Mouse (Mus musculus) macrophage (primary cell): ENCODE data around the gene Smarcc2. TPM values are rescaled to one million over a fixed set of nuclear protein-coding genes. Genes with fewer than 3 reads are reported as not detected.

Source experiments
- H3K27ac ChIP-seq: fragments of 350-480 bp; formaldehyde crosslinking; 2 replicates; pipeline ENCODE4 v1.9.0; 2021
- H3K36me3 ChIP-seq: fragments of 350-480 bp; formaldehyde crosslinking; 2 replicates; pipeline ENCODE4 v1.9.0; 2021; ENCODE audit errors: inconsistent target
- H3K4me3 ChIP-seq: fragments of 350-480 bp; formaldehyde crosslinking; 2 replicates; pipeline ENCODE4 v1.9.0; 2021; ENCODE audit errors: inconsistent target
- H3K79me2 ChIP-seq: fragments of 350-480 bp; formaldehyde crosslinking; 2 replicates; pipeline ENCODE4 v1.9.0; 2021; ENCODE audit errors: inconsistent target
- WGBS: methylation state at CpG from one replicate; pipeline ENCODE4 v1.1.7; 2026; ENCODE audit warnings: inconsistent platforms; ENCODE audit not compliant: missing documents; 5-methylcytosine and 5-hydroxymethylcytosine counted together
- polyA plus RNA-seq: library from polyadenylated mRNA; stranded (reverse); fragments of 250-400 nt; gene quantifications from 3 replicates; pipeline ENCODE4 v1.2.4, GENCODE M21; 2018; ENCODE audit warnings: inconsistent platforms
- total RNA-seq, 78 experiments: library from RNA; depleted of rRNA; stranded (reverse); fragments of 250-400 nt; gene quantifications; 1 replicate in 9 of 78; 2 replicates in 24 of 78; 3 replicates in 43 of 78; 4 replicates in 2 of 78; pipeline ENCODE4 v1.2.4; 2018; ENCODE audit warnings: inconsistent platforms in 56 of 78

The Smarcc2 gene
- 100 to 1,000 TPM in 24 of 26 experiments, 10 to 100 TPM in 2; 82.9 to 296 (median 182) TPM for total RNA-seq (2018; cell fraction: chromatin; rRNA removed)
- total RNA-seq (2018; cell fraction: cytosol; rRNA removed) = 100 to 1,000 TPM in 3 of 26 experiments, 10 to 100 TPM in 23; 72.8 to 108 (median 92.6) TPM
- total RNA-seq (2018; cell fraction: nucleus; rRNA removed) = 100 to 1,000 TPM in 12 of 26 experiments, 10 to 100 TPM in 14; 54.6 to 141 (median 98.1) TPM
- polyA plus RNA-seq = 73.6 to 136 TPM (median 74.8 TPM) in 3 replicates

GRCm38 (mm10) chr10:128458719-128459408 is at the start of gene Smarcc2:
Smarcc2 (plus strand) TSS chr10:128459248.
- peaks cover 25% of the 10 kb centered on the region for H3K36me3 ChIP-seq
- WGBS = 0% methylated on average over 25 of the region's 86 CpGs
- H3K79me2 ChIP-seq = peaks cover 24% of the 10 kb centered on the region
- peak within 1 kb of the TSS; percentile 81 for H3K4me3 ChIP-seq
- peak within 1 kb of the TSS; percentile 71 for H3K27ac ChIP-seq

GRCm38 (mm10) chr10:128409692-128410559 is 49.1 kb upstream of the Smarcc2 start:
- WGBS = 6% methylated on average over 33 of the region's 36 CpGs
- H3K27ac ChIP-seq = peak overlapping the region; percentile 94
- peaks cover 13% of the 10 kb centered on the region for H3K36me3 ChIP-seq
- peaks cover 35% of the 10 kb centered on the region for H3K79me2 ChIP-seq
- peak overlapping the region; percentile 99 for H3K4me3 ChIP-seq

- WGBS = 17% methylated on average over 4 of the region's 4 CpGs
- H3K4me3 ChIP-seq = peak overlapping the region; percentile 99
- peaks cover 18% of the 10 kb centered on the region for H3K36me3 ChIP-seq
Observed at GRCm38 (mm10) chr10:128410560-128410845, 48.5 kb upstream of the Smarcc2 start.

GRCm38 (mm10) chr10:128411211-128412054 is 47.6 kb upstream of the Smarcc2 start, which contains the start of the genes Nabp2 and Rnf41:
Nabp2 (minus strand) TSS chr10:128411492.
Rnf41 (plus strand) TSS chr10:128411657.
- Histone ChIP-seq H3K36me3 (peaks cover 21% of the 10 kb centered on the region), H3K4me3 (peak within 1 kb of the TSS; percentile 99), H3K79me2 (peaks cover 50% of the 10 kb centered on the region), H3K27ac (peak within 1 kb of the TSS; percentile 94)
- 1% methylated on average over 47 of the region's 50 CpGs for WGBS

More at GRCm38 (mm10) chr10:128410560-128410845, 48.5 kb upstream of the Smarcc2 start:
- Histone ChIP-seq H3K79me2 (peaks cover 41% of the 10 kb centered on the region), H3K27ac (peak overlapping the region; percentile 94)

GRCm38 (mm10) chr10:128412055-128412381 is 47.0 kb upstream of the Smarcc2 start:
- Histone ChIP-seq H3K4me3 (peak overlapping the region; percentile 99), H3K27ac (peak overlapping the region; percentile 94), H3K36me3 (peaks cover 27% of the 10 kb centered on the region), H3K79me2 (peaks cover 56% of the 10 kb centered on the region)
- 3% methylated on average over 13 of the region's 14 CpGs for WGBS

GRCm38 (mm10) chr10:128412558-128412957 is 46.5 kb upstream of the Smarcc2 start:
- H3K36me3 ChIP-seq = peaks cover 33% of the 10 kb centered on the region
- peak overlapping the region; percentile 99 for H3K4me3 ChIP-seq
- peaks cover 61% of the 10 kb centered on the region for H3K79me2 ChIP-seq
- 0% methylated on average over 1 of the region's 1 CpGs for WGBS
- H3K27ac ChIP-seq = peak overlapping the region; percentile 94

GRCm38 (mm10) chr10:128413076-128413475 is 46.0 kb upstream of the Smarcc2 start:
- Histone ChIP-seq H3K27ac (peak overlapping the region; percentile 94), H3K36me3 (peaks cover 35% of the 10 kb centered on the region), H3K4me3 (peak overlapping the region; percentile 99), H3K79me2 (peaks cover 66% of the 10 kb centered on the region)
- 0% methylated on average over 1 of the region's 1 CpGs for WGBS

GRCm38 (mm10) chr10:128414848-128415247 is 44.2 kb upstream of the Smarcc2 start:
- Histone ChIP-seq H3K79me2 (peaks cover 84% of the 10 kb centered on the region), H3K27ac (no peak overlapping the region), H3K36me3 (peaks cover 39% of the 10 kb centered on the region), H3K4me3 (no peak overlapping the region)
- WGBS = 93% methylated on average over 4 of the region's 5 CpGs

GRCm38 (mm10) chr10:128422426-128422825 is 36.6 kb upstream of the Smarcc2 start:
- Histone ChIP-seq H3K27ac (no peak overlapping the region), H3K36me3 (peaks cover 26% of the 10 kb centered on the region), H3K4me3 (no peak overlapping the region), H3K79me2 (peaks cover 100% of the 10 kb centered on the region)
- 82% methylated on average over 5 of the region's 5 CpGs for WGBS

- no peak overlapping the region for H3K4me3 ChIP-seq
- peaks cover 99% of the 10 kb centered on the region for H3K79me2 ChIP-seq
- no peak overlapping the region for H3K27ac ChIP-seq
- H3K36me3 ChIP-seq = peaks cover 34% of the 10 kb centered on the region
- WGBS = 7% methylated on average over 5 of the region's 7 CpGs
Observed at GRCm38 (mm10) chr10:128424604-128425003, 34.4 kb upstream of the Smarcc2 start.

- Histone ChIP-seq H3K4me3 (no peak overlapping the region), H3K36me3 (peaks cover 41% of the 10 kb centered on the region), H3K79me2 (peaks cover 99% of the 10 kb centered on the region), H3K27ac (no peak overlapping the region)
- WGBS = 90% methylated on average over 3 of the region's 3 CpGs
Observed at GRCm38 (mm10) chr10:128425260-128425659, 33.8 kb upstream of the Smarcc2 start.

GRCm38 (mm10) chr10:128429052-128429451 is 30.0 kb upstream of the Smarcc2 start:
- Histone ChIP-seq H3K4me3 (no peak overlapping the region), H3K79me2 (peaks cover 95% of the 10 kb centered on the region), H3K36me3 (peaks cover 49% of the 10 kb centered on the region), H3K27ac (no peak overlapping the region)
- WGBS = 94% methylated on average over 5 of the region's 5 CpGs

- 99% methylated on average over 4 of the region's 4 CpGs for WGBS
- peaks cover 49% of the 10 kb centered on the region for H3K36me3 ChIP-seq
Observed at GRCm38 (mm10) chr10:128429454-128429853, 29.6 kb upstream of the Smarcc2 start.

GRCm38 (mm10) chr10:128433417-128433816 is 25.6 kb upstream of the Smarcc2 start:
- Histone ChIP-seq H3K79me2 (peaks cover 69% of the 10 kb centered on the region), H3K27ac (no peak overlapping the region), H3K4me3 (no peak overlapping the region), H3K36me3 (peaks cover 77% of the 10 kb centered on the region)
- 90% methylated on average over 2 of the region's 2 CpGs for WGBS

More at GRCm38 (mm10) chr10:128429454-128429853, 29.6 kb upstream of the Smarcc2 start:
- no peak overlapping the region for H3K27ac ChIP-seq
- H3K79me2 ChIP-seq = peaks cover 95% of the 10 kb centered on the region
- H3K4me3 ChIP-seq = no peak overlapping the region
